Mouse (Mus musculus) mouse embryonic stem cell (cell line): ENCODE data around the gene Eef2k.

Source experiments
- in situ Hi-C, 2 experiments: fragments of 300-500 bp; cut with MboI; formaldehyde crosslinking; loops; 1 replicate in 1 of 2; 3 replicates in 1 of 2; pipeline ENCODE4 v1.14.3; 2019 to 2020; ENCODE audit warnings: low sequenced_read_pairs in 2 of 2, low pct_unique_long_range_greater_than_20kb in 1 of 2, mixed read lengths in 1 of 2; ENCODE audit not compliant: unreplicated experiment in 1 of 2

Gene Eef2k

GRCm38 (mm10) chr7:120873083-120873482 is 30.5 kb downstream of the Eef2k start:
- in situ Hi-C loops, result no loop called here

- in situ Hi-C loops, result no loop called here
Observed at GRCm38 (mm10) chr7:120874021-120874420, 31.4 kb downstream of the Eef2k start.

- in situ Hi-C loops, result no loop called here
Observed at GRCm38 (mm10) chr7:120874764-120875539, 32.3 kb downstream of the Eef2k start.

GRCm38 (mm10) chr7:120875540-120876388 is 33.1 kb downstream of the Eef2k start:
- in situ Hi-C loops, result no loop called here

GRCm38 (mm10) chr7:120878271-120878670 is 35.6 kb downstream of the Eef2k start:
- in situ Hi-C loops, result no loop called here

- in situ Hi-C loops, result no loop called here
Observed at GRCm38 (mm10) chr7:120879972-120880371, 37.3 kb downstream of the Eef2k start.

GRCm38 (mm10) chr7:120880770-120881169 is 38.1 kb downstream of the Eef2k start:
- in situ Hi-C loops, result no loop called here

GRCm38 (mm10) chr7:120881451-120881850 is 38.8 kb downstream of the Eef2k start:
- in situ Hi-C loops, result no loop called here

- in situ Hi-C loops, result no loop called here
Observed at GRCm38 (mm10) chr7:120882674-120883073, 40.0 kb downstream of the Eef2k start.

- in situ Hi-C loops, result no loop called here
Observed at GRCm38 (mm10) chr7:120883523-120884290, 41.1 kb downstream of the Eef2k start.

- in situ Hi-C loops, result no loop called here
Observed at GRCm38 (mm10) chr7:120884746-120885145, 42.1 kb downstream of the Eef2k start.

GRCm38 (mm10) chr7:120893123-120893522 is 50.5 kb downstream of the Eef2k start:
- in situ Hi-C loops, result no loop called here

GRCm38 (mm10) chr7:120897054-120897453 is 54.4 kb downstream of the Eef2k start:
- in situ Hi-C loops, result no loop called here

GRCm38 (mm10) chr7:120897711-120898335 is 55.2 kb downstream of the Eef2k start:
- in situ Hi-C loops, result no loop called here

GRCm38 (mm10) chr7:120900191-120900590 is 57.6 kb downstream of the Eef2k start:
- in situ Hi-C loops, result loop anchor here in 1 of 2 experiments (5.0 kb wide), 1 partner anchor 58 kb away; the partner anchor contains the start of gene Eef2k

- in situ Hi-C loops, result loop anchor here in 1 of 2 experiments (5.0 kb wide), 1 partner anchor 59 kb away; the partner anchor contains the start of gene Eef2k
Observed at GRCm38 (mm10) chr7:120901701-120902100, 59.1 kb downstream of the Eef2k start.

GRCm38 (mm10) chr7:120902931-120903330 is 60.3 kb downstream of the Eef2k start:
- in situ Hi-C loops, result loop anchor here in 1 of 2 experiments (5.0 kb wide), 1 partner anchor 61 kb away; the partner anchor contains the start of gene Eef2k

GRCm38 (mm10) chr7:120910172-120910571 is 67.5 kb downstream of the Eef2k start:
- in situ Hi-C loops, result loop anchor here in 1 of 2 experiments (5.0 to 10.0 kb wide), 2 partner anchors 73 to 235 kb away; partner anchors contain the start of genes Mosmo and Pdzd9
